Mouse (Mus musculus) frontal cortex, postnatal 25 days (tissue): ENCODE results near the gene Gtsf1.

ENCODE experiments used
- DNase-seq, 2 experiments: peaks; one replicate each; pipeline ENCODE4 v3.0.0; 2022; ENCODE audit warnings: low spot score in 2 of 2

The Gtsf1 gene

GRCm38 (mm10) chr15:103357817-103358216 is 72.5 kb downstream of the Gtsf1 start:
- DNase-seq = no peak

GRCm38 (mm10) chr15:103356130-103356529 is 74.1 kb downstream of the Gtsf1 start:
- DNase-seq = no peak

- DNase-seq = no peak
Measured at GRCm38 (mm10) chr15:103355420-103355819, 74.8 kb downstream of the Gtsf1 start.

- no peak for DNase-seq
Measured at GRCm38 (mm10) chr15:103354690-103355089, 75.6 kb downstream of the Gtsf1 start.

GRCm38 (mm10) chr15:103353511-103354256 is 76.6 kb downstream of the Gtsf1 start:
- no peak for DNase-seq

- DNase-seq = no peak
Measured at GRCm38 (mm10) chr15:103352856-103353255, 77.4 kb downstream of the Gtsf1 start.
